Mouse (Mus musculus) left cerebral cortex, postnatal 10 days (tissue): ENCODE measurements around the gene Ffar2. TPM values are rescaled to one million over a fixed set of nuclear protein-coding genes. Genes with fewer than 3 reads are reported as not detected.
"Not testable (repeated sequence)": the region's sequence is repeated elsewhere in the genome, so short reads cannot be mapped to it uniquely, and the experiment has no call there.

Experiments used
- DNase-seq, 2 experiments: peaks; one replicate each; pipeline ENCODE4 v3.0.0; 2021 to 2022; ENCODE audit warnings: low spot score in 2 of 2, mixed read lengths in 1 of 2; ENCODE audit errors: extremely low spot score in 1 of 2
- intact Hi-C: fragments of 180-260 bp; cut with DNase I; formaldehyde crosslinking; loops from one replicate; pipeline ENCODE4 v1.15.1; 2025
- total RNA-seq, 2 experiments: library from RNA; stranded (reverse); gene quantifications; 2 replicates each; pipeline ENCODE4 v1.2.3; 2021

The Ffar2 gene
- total RNA-seq: under 1 TPM in 1 of 2 experiments, not detected in 1; 0.69 TPM

DNA sequence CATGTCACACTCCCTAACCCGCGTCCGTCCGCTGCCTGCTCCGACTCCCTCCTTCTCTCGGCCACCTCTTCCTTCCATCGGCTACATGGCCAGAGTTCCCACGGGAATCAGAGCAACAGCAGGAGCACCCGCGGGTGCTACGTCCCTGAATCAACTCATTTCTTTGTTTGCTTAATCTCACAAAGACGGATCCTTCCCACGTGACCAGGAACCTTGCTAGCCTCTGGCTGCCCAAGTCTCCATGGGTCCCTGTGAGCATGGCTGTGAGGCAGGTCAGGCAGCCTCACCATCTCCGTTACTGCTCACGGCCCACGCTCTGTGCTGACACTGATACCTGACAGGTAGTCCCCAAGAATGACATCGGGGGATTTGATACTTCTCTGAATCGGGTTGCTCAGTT is at the start of gene Ffar2:
Gene Ffar2 (minus strand): TSS at position 101 of the 400 bp plus-strand sequence.
- intact Hi-C loops: no loop called here
- no peak for DNase-seq

DNA sequence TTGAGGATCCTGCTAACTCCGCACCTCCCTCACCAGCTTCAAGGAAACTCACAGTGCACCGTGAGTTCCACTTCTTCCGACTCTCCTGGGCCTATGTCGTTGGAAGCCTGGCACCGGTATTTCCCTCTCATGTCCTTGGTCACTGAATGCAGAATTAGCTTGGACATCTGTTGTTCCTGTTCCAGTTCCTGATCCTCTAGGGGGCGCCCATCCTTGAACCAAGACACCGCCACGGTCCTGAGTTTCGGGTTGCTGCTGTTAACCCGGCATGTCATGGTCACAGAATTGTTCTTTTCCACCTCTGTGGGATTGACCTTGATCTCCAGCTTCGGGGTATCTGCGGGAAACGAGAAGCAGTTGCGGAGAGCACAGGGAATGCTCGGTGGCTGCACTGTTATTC is 49.5 kb upstream of the Ffar2 start:
- peak; percentile 34 to 85 for DNase-seq
- intact Hi-C loops: no loop called here

DNA sequence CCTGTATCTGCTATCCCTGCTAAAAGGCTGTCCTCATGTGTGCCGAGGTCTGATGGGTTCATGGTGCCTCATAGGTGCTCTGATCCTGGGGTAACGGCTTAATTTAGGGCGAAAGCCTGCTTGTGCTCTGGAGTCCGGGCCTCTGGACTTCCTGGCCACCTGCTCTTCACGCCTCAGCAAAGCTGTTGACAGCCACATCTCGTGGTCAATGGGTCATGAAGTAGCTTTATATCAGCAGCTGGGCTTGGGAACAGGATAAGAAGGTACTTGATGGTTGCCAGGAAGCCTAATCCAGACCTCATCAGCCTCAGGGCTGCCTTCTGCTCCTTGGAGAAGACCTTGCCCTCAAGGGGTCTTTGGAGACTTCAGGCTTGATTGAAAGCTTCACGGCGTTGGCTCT is 39.8 kb upstream of the Ffar2 start:
- DNase-seq: no peak
- intact Hi-C loops: loop anchor here (10.0 kb wide), 1 partner anchor 189 kb away; the partner anchor contains the start of gene Pmis2

DNA sequence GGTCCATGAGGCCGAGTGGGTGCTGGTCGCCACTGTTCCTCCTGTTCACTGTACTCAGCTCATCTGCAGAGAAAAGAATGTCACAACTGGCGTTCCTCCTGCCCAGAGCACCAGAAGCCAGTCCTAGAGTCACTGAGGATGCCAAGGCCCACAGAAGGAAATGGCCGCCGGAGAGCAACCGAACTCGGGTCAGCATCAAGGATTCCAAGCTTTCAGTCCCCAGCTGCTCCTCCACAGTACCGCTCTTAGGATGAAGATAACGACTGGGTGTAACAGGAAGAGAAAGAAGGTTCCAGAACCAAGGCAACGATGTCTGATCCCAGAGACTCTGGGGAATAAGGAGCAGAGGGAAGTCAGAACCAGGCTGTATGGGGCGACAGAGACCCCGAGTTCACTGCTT is 37.9 kb upstream of the Ffar2 start, which contains the start of gene Ffar1:
Gene Ffar1 (minus strand): TSS at position 101 of the 400 bp plus-strand sequence.
- DNase-seq: no peak
- intact Hi-C loops: loop anchor here (10.0 kb wide), 1 partner anchor 187 kb away; the partner anchor contains the start of gene Pmis2

DNA sequence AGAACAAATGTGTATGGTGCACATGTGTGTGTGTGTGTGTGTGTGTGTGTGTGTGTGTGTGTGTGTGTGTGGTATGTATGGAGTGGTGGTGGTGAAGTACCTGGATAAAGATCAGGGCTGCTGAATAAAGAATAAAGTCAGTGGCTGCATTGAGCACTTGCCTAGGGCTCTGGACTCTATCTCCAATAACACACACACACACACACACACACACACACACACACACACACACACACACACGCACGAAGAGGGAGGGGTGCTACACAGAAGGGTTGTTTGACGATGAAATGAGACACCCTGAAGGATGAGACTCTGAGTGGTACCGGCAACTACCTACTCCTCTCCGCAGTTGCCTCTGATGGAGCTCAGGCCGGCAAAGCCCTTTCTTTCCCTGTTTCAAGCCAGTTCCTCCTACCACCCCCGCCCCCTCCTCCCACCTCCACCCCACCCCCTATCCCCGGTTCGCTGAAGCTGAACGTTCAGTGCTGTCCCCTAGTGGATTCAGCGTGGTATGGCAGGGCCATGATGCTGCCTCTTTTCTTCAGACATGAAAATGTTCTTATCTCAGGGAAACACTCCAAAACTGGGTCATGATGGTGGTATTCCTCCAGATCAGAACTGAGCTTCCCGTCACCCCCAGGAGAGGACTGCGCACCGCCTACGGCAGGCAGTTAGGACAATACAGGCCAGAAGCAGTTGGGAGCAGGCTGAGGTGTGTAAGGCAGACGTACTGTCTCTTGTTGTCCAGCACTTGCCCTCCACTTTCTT is 36.2 kb upstream of the Ffar2 start:
- intact Hi-C loops: loop anchor here (5.0 to 10.0 kb wide), 2 partner anchors 63 to 185 kb away; partner anchors contain the start of gene Pmis2
- peak; percentile 56 to 72 for DNase-seq

DNA sequence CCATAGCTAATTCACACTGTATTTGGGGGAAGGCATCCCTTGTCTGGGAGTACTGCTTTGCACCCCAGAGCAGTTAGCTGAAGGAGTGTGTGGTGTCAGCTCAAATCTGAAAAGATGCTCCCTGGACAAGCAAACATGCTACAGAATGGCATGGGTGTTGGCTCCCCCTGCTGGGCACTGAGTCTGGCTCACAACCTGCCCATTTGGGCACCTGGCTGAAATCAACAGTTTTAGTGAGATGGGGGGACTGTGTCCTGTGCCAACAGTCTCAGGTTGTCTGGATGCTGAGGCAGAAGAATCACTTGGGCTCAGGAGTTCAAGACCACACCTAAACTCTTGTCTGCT is 35.7 kb upstream of the Ffar2 start:
- DNase-seq: peak; percentile 74 to 85
- intact Hi-C loops: loop anchor here (5.0 kb wide), 1 partner anchor 62 kb away; no protein-coding TSS in a partner anchor

DNA sequence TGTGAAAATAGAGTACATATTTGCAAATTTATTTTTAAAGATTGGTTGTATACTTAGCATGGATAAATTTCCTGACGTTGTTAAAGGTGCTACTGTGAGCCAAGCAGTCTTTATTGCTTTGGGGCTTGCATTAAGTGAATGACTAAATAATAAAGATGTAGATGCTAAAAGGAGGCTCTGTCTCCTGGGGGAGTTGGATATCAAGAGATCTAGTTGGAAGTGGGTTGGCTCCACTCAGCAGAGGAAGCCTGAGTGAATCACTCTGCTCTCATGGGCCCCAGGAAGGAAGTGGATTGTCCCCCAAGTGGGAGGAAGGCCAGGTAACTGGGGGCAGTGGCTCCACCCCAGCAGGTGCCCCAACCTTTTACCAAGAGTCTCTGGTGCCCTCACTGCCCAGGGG is 34.2 kb upstream of the Ffar2 start:
- intact Hi-C loops: loop anchor here (2.0 to 5.0 kb wide), 2 partner anchors 60 to 127 kb away; no protein-coding TSS in a partner anchor
- no peak for DNase-seq

DNA sequence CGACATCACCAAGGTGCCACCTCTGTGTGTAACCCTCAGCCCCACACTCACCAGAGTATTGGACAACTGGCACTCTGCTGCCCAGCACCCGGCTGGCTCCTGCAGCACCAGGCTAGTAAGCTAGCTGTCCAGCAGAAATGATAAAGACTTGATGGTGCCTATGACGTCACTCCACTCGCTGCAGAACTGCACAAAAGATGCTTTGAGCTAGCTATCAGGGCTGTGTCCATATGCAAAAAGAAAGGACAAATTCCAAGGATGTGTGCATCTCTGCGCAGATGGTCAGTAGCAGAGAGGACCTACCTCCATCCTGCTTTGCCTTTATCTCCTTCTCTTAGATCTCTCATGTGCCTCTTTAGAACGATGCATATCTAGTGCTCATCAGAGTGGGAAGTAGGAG is 32.5 kb upstream of the Ffar2 start, which contains the start of gene Ffar3:
Gene Ffar3 (minus strand): TSS at position 101 of the 400 bp plus-strand sequence.
- intact Hi-C loops: loop anchor here (2.0 to 5.0 kb wide), 2 partner anchors 59 to 125 kb away; no protein-coding TSS in a partner anchor
- DNase-seq: no peak

DNA sequence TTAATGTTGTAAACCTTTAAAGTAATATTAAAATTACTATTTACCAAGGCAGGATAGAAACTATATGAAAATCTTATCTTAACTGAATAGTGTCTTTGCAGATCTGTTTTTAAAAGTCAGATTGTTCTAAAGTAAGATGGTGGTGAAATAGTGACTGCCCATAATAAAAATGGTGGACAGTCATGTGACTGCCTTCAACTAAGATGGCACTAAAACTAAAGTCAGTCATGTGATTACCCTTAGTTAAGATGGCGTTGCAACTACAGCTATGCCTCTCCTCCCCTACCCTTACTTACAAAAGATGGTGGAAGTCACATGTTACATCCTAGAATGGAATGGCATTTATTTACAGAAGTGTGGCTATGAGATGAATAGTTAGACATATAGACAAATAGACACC is 27.8 kb upstream of the Ffar2 start:
- no peak for DNase-seq
- intact Hi-C loops: no loop called here

DNA sequence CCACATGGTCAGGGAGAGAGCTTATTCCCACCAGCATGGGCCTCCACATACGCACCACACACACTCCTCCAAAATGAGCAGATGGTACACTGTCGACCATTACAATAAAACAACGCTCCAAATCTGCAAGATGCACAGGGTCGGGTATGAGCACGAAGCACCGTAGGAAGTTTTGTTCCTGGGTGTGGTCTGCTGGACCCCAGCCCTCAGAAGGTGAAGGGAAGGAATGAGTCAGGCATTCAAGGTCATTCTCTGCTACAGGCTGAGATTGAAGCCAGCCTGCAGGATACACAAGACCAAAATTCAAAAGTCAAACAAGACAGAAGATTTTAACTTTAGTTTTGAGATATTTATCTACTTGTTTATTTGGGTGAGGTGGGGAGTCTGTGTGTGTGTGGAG is 24.4 kb upstream of the Ffar2 start:
- intact Hi-C loops: no loop called here
- no peak for DNase-seq

DNA sequence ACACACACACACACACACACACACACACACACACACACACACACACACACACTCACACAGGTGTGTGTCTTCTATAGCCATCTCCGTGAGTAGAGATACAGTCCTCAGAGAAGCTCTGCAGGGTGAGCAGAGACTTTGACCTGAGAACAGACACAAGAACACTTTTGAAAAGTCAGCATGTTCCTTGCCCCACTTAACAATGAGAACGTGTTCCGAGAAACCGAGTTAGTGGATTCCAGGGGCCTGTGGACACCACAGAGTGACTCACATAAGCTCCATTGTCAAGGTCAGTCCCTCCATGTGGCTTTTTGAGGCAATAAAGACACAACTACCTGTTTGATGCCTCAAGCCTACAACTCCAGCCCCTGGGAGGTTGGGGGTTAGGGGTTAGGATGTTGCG is 23.8 kb upstream of the Ffar2 start:
- intact Hi-C loops: no loop called here
- DNase-seq: no peak

DNA sequence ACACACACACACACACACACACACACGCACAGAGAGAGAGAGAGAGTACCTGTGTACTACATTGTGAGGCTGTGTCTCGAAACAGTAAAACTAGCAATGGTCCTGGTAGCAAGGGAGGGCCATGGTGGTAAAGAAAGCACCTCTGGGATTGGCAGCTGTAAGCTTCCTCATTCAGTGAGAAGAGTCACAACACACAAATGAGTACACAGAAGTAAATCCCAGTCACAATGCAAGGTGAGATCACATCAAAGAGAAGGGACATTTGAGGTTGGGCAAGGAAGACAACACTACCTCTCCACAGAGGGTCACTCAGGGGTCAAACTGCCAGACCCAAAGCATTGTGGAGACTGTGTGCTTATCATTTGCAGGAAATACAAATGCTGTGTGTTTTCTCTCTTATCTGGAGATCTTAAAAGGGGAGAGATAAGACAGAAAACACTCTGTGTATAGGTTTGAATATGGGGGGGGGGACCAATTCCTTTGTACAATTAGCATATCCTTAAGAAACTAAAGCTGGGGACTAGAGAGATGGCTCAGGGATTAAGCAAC is 23.0 kb upstream of the Ffar2 start:
- intact Hi-C loops: no loop called here
- DNase-seq: no peak

DNA sequence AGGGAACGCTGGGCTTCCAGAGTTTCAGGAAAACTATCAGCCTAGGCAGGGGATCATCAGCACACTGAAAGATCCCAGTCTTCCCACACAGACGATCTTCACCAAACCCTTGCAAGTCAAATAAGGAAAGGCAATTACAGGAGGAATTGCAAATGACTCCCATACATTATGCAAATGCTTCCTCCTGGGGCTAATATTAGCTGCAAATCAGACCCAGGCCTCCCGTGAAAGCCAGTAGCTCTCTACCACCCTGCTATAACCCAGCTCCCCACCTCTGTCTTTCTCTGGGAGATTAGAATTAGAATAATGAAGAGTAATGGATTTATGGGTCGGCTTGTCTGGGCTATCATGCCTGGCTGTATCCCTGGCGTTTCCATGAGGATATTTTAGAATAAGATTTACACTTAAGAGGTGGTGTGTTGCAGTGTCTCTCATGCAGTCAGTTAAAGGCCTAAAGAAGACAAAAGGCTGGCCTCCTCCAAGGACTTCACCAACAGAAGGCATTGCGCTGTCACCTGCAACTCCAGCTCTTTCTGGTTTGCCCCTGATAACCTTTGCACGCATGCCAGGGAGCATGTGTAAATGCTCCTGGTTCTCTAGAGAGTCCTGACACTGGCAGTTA is 21.2 kb upstream of the Ffar2 start:
- DNase-seq: no peak
- intact Hi-C loops: no loop called here

DNA sequence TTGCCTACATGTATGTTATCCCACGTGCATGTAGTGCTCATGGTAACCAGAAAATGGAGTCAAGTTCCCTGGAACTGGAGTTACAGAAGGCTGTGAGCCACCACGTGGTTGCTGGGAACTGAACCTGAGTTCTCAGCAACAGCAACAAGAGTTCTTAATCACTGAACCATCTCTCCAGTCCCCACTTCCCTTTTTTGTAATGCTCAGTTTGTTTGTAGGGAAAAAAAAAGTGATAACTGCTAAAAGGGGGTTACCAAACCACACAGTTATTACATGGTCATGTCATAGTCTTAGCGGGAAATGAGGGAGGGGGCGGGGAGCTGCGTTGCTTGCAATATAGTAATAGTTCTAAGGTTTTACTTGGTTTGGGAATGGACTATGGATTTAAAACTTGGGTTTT is 18.5 kb upstream of the Ffar2 start:
- intact Hi-C loops: no loop called here
- no peak for DNase-seq

DNA sequence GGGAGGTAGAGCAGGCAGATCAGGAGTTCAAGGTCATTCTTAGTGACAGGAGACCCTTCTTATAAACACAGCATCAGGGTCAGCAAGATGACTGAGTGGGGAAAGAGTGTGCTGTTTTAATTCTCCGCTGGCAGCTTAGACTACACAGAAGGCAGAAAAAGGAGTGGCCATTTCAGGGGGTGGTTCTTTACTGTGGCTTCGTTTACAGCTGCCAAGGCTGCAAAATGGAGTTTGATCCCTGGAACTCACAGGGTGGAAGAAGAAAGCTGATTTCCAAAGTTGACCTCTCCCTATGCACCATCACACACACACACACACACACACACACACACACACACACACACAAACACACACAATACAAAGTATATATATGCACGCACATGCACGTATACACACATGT is 17.8 kb upstream of the Ffar2 start:
- intact Hi-C loops: no loop called here
- DNase-seq: no peak

DNA sequence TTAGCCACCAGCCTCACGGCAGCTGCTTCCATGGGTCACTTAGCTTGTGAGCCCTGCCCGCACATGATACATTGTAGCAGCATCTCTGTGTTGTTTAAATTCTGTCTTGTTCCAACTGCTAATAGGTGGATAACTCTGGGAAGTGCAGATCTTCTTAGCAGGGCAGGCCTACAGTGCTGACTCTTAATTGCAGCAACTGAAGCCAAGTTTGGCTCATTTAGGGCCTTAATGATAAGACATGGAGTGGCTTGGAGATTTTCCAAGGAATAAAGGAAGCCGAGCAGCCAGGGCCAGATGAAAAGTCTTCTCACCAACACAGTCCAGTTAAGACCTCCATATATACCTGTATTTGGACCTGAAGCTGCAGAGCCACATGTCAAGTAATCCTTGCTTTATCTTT is 16.7 kb upstream of the Ffar2 start:
- intact Hi-C loops: no loop called here
- no peak for DNase-seq

DNA sequence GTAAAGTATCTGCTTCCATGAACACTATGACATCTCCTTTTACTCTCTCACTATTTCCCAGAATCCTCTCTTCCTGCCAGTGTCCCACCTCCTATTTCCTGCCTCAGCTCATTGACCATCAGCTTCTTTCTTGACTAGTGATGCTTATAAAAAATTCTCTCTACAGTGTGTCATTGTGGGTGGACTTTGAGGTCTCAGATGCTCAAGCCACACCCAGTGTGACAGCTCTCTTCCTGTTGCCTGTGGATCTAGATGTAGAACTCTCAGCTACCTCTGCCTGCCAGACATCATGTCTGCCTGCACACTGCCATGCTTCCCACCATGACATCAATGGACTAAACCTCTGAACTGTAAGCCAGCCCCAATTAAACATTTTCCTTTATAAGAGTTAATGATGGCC is 13.7 kb upstream of the Ffar2 start:
- intact Hi-C loops: no loop called here
- no peak for DNase-seq

DNA sequence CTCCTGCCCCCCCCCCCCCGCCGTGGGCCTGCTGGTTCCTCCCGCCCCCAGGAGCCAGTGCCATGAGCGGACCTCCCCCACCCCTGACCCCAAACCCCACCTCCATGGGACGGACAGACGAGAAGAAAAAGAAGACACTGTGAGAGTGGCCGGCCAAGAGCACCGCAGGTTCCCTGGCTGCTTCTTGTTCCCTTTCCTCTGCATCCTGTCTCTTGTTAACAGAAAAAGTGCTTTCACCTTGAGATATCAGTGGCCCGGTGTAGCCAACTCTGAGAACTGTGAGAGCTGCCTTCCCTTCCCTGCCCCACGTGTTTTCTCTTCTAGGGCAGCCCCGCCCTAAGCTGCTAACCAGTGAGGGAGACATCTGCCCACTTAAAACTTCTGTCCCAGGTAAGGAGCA is 9.1 kb upstream of the Ffar2 start:
- intact Hi-C loops, DNase-seq: not testable (repeated sequence)

DNA sequence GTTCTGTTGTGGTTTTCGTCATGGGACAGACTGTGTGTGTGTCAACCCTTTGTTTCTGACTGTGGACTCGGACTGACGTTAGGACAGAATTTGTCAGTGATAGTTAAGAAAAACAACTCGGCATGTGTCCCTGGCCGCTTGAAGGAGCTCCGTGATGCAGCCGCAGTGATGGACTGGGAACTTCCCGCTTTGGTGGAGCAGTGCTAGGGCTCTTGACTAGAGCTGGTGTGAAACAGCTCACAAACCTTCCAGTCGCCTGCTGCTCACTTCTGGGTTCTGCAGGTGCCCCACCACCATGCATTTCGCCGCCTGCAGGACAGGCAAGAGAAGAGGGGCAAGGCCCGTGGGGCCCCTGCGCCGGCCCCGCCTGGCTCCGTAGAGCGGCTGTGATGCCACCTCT is 8.7 kb upstream of the Ffar2 start:
- DNase-seq: no peak
- intact Hi-C loops: no loop called here

DNA sequence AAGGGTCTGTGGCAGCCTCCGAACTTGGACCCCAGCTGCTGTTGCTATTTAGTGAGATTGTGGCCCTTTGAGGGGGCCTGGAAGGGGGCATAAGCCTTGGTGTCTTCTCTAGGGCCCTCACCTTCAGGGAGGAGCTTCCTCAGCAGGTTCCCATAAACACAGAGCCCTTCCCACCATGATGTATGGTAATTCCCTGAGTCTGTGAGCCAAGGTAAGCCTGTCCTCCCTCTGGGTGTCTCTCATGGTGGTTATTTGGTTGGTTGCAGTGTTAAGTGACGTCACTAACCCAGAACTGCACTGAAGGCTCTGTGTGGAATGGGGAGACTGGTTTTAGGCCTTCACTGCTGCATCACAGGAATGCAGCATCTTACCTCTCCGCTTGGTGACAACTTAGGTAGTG is 5.9 kb upstream of the Ffar2 start:
- intact Hi-C loops: no loop called here
- DNase-seq: no peak
